Comparison of ENCODE assay signal across 8 mouse cellular contexts in the genomic region with DNA sequence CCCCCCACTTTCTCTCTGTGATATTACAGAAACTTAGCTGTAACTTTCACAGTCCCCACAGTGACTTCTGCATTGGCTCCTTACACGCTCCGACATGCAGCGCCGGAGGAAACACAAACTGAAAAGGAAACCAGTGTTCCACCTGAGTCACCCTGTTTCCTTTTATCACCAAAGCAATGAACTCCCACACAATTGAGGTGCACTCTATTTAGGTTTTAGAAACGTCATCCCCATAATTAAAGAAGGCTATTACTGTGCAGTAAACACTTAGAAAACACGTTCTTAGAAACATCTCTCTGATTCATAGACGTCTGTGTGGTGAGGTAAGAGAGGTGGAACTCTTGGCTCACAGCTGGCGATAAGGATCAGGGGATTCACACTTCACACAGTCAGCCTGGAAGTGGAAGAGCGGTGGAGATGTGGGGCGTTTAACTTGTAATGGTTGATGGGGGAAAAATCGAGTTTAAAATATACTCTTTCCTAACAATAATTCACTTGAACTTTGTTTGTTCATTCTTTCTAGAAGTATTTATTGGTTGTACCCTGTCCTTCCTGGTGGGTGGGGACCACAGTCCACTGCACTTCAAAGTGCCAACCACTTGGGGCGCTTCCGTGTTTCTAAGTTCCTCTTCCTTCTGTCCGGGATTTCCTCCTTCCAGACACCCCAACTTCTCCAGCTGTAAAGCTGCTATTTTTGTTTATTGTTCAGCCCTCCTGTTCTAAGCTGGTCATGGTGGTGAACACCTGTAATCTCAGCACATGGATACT. TPM values are rescaled to one million over a fixed set of nuclear protein-coding genes. Genes with fewer than 3 reads are reported as not detected.
DNase-seq lines count a peak whose midpoint lies in the region; TF ChIP-seq lines count a peak whose summit lies in the region.
"Had no signal": no experiment of that assay in that cellular context is flagged by ENCODE, and none has a peak within 500 bp of the region (broad histone marks: within the 10 kb centered on the region; RNA-seq: fewer than 3 reads in every experiment).

No protein-coding gene starts in this region.

- intact Hi-C loops in left cerebral cortex, adult 2 months (cut with DNase I), result no loop called here
- intact Hi-C loops in heart, postnatal 10 days (cut with DNase I), result no loop called here

- H3K27ac ChIP-seq in left cerebral cortex, adult 2 months, result no peak overlapping the region

- peak; percentile 50 for TF ChIP-seq CTCF in left cerebral cortex, adult 2 months (IDR thresholded peaks at IDR 0.05)

- no peak for DNase-seq in left cerebral cortex, adult 2 months (ENCODE audit: extremely low spot score in 1 of 2, low spot score in 2 of 2)
- no peak for DNase-seq in left cerebral cortex, adult 8-10 months (ENCODE audit: low spot score in 2 of 2)
- peak; percentile 59 for DNase-seq in MEL-GATA-1-ER (ENCODE audit: extremely low read depth, low read depth)
- DNase-seq in heart, postnatal 10 days, result peak; percentile 29 to 46
- peak; percentile 64 for DNase-seq in lung, postnatal 10 days
- DNase-seq in layer of hippocampus, postnatal 14 days (ENCODE audit: low spot score in 2 of 2), result no peak
- no peak for DNase-seq in thymus, postnatal 25 days

- no peak overlapping the region for H3K4me3 ChIP-seq in left cerebral cortex, adult 2 months
- H3K4me3 ChIP-seq: erythroblast, embryonic 14.5 days had no signal

RNA-seq across cellular contexts. Expression of gene Atf3, which starts 24.0 kb away (rescaled TPM):
- total RNA-seq in left cerebral cortex, adult 2 months (2021), result 1 to 10 TPM in 1 of 2 experiments, under 1 TPM in 1; 0.48 to 2.4 TPM
- total RNA-seq in left cerebral cortex, adult 8-10 months (2022), result 1 to 10 TPM; 1.0 to 4.6 (median 2.5) TPM
- total RNA-seq in heart, postnatal 10 days (2021), result 1 to 10 TPM; 5.3 to 5.6 TPM
- under 1 TPM; 0.79 to 0.90 TPM for total RNA-seq in layer of hippocampus, postnatal 14 days (2021)

RNA-seq across cellular contexts. Expression of gene Fam71a, which starts 29.2 kb away (rescaled TPM):
- total RNA-seq in left cerebral cortex, adult 2 months (2021), result not detected
- total RNA-seq in left cerebral cortex, adult 8-10 months (2022), result not detected
- not detected for total RNA-seq in heart, postnatal 10 days (2021)
- not detected for total RNA-seq in layer of hippocampus, postnatal 14 days (2021)

Comparison
In these comparisons a context has a peak if more than half of its experiments do, and no peak if none do; other contexts are left out.
1. DNase-seq: peak in MEL-GATA-1-ER (single experiment), heart, postnatal 10 days (2 of 2) and lung, postnatal 10 days (single experiment); none in left cerebral cortex, adult 2 months (0 of 2), left cerebral cortex, adult 8-10 months (0 of 2), layer of hippocampus, postnatal 14 days (0 of 2) and thymus, postnatal 25 days (single experiment).